Mouse (Mus musculus) embryonic facial prominence, embryonic 13.5 days (tissue): ENCODE data around the gene Gkap1. TPM values are rescaled to one million over a fixed set of nuclear protein-coding genes. Genes with fewer than 3 reads are reported as not detected.
A peak's percentile ranks its signal among the peaks of the same experiment; 100 is the strongest.

Experiments
- ATAC-seq: fragments of 200-750 bp; cut with Nextera tagmentation; 2 replicates; pipeline ENCODE4 v1.8.0; 2017; ENCODE audit warnings: low read depth; ENCODE audit not compliant: insufficient number of reproducible peaks, insufficient read depth, low FRiP score, low TSS enrichment
- H3K27ac ChIP-seq: fragments of 300-500 bp; sonication (generic); 2 replicates; pipeline ENCODE4 v1.5.1; 2015; ENCODE audit warnings: moderate library complexity, mild to moderate bottlenecking, inconsistent platforms
- H3K27me3 ChIP-seq: fragments of 300-500 bp; sonication (generic); 2 replicates; pipeline ENCODE4 v1.6.1; 2015; ENCODE audit warnings: mild to moderate bottlenecking, inconsistent platforms
- H3K36me3 ChIP-seq: fragments of 300-500 bp; sonication (generic); 2 replicates; pipeline ENCODE4 v1.6.1; 2015; ENCODE audit warnings: mild to moderate bottlenecking, inconsistent platforms
- H3K4me1 ChIP-seq: fragments of 300-500 bp; sonication (generic); 2 replicates; pipeline ENCODE4 v1.6.1; 2015; ENCODE audit warnings: inconsistent platforms
- H3K4me2 ChIP-seq: fragments of 300-500 bp; sonication (generic); 2 replicates; pipeline ENCODE4 v1.6.1; 2015; ENCODE audit warnings: moderate library complexity, mild to moderate bottlenecking, inconsistent platforms
- H3K4me3 ChIP-seq: fragments of 300-500 bp; sonication (generic); 2 replicates; pipeline ENCODE4 v1.5.1; 2015; ENCODE audit warnings: mild to moderate bottlenecking, inconsistent platforms
- H3K9ac ChIP-seq: fragments of 300-500 bp; sonication (generic); 2 replicates; pipeline ENCODE4 v1.6.1; 2015; ENCODE audit warnings: mild to moderate bottlenecking, inconsistent platforms
- H3K9me3 ChIP-seq: fragments of 300-500 bp; sonication (generic); 2 replicates; pipeline ENCODE4 v1.6.1; 2016; ENCODE audit warnings: inconsistent platforms
- WGBS: fragments of 180-500 bp; shearing (Covaris S2); methylation state at CpG from one replicate; pipeline ENCODE4 v1.1.7; 2015; ENCODE audit warnings: mixed read lengths; 5-methylcytosine and 5-hydroxymethylcytosine counted together
- polyA plus RNA-seq: library from polyadenylated mRNA; unstranded; fragments of >200 nt; fragmentation: Nextera tagmentation; extraction: Ambion mirVana; gene quantifications from 2 replicates; pipeline ENCODE4 v1.2.1, GENCODE M21; 2015

The Gkap1 gene
- polyA plus RNA-seq, 1 experiment from 2014 or later = 24.2 TPM

GRCm38 (mm10) chr13:58215592-58216341 lies 59.7 kb downstream of the Gkap1 start, which contains the start of gene Ubqln1:
Gene Ubqln1, minus strand, starts transcription at chr13:58215653.
- Histone ChIP-seq H3K9ac (peak within 1 kb of the TSS; percentile 99), H3K36me3 (no peaks in the 10 kb centered on the region), H3K4me1 (peaks cover 29% of the 10 kb centered on the region), H3K27me3 (no peaks in the 10 kb centered on the region), H3K4me2 (peak within 1 kb of the TSS; percentile 87), H3K27ac (peak within 1 kb of the TSS; percentile 85), H3K4me3 (peak within 1 kb of the TSS; percentile 99), H3K9me3 (no peaks in the 10 kb centered on the region)
- ATAC-seq = peak; percentile 88
- 1% methylated on average over 60 of the region's 62 CpGs for WGBS

- WGBS = under 1% methylated on average over 48 of the region's 48 CpGs
These were observed 60.3 kb downstream of the Gkap1 start for GRCm38 (mm10) chr13:58215253-58215591.

GRCm38 (mm10) chr13:58214346-58215252 lies 60.9 kb downstream of the Gkap1 start:
- H3K4me3 ChIP-seq = peak overlapping the region; percentile 99
- H3K9me3 ChIP-seq = no peaks in the 10 kb centered on the region
- H3K4me1 ChIP-seq = peaks cover 34% of the 10 kb centered on the region
- H3K27ac ChIP-seq = peak overlapping the region; percentile 85
- no peaks in the 10 kb centered on the region for H3K27me3 ChIP-seq
- no peaks in the 10 kb centered on the region for H3K36me3 ChIP-seq
- peak overlapping the region; percentile 87 for H3K4me2 ChIP-seq
- peak overlapping the region; percentile 99 for H3K9ac ChIP-seq
- WGBS = 2% methylated on average over 48 of the region's 49 CpGs
- peak; percentile 33 for ATAC-seq

More at GRCm38 (mm10) chr13:58215253-58215591, 60.3 kb downstream of the Gkap1 start:
- Histone ChIP-seq H3K27ac (peak overlapping the region; percentile 85), H3K9me3 (no peaks in the 10 kb centered on the region), H3K9ac (peak overlapping the region; percentile 99), H3K4me2 (peak overlapping the region; percentile 87), H3K27me3 (no peaks in the 10 kb centered on the region), H3K4me3 (peak overlapping the region; percentile 99), H3K36me3 (no peaks in the 10 kb centered on the region), H3K4me1 (peaks cover 34% of the 10 kb centered on the region)
- peak; percentile 67 for ATAC-seq

- H3K4me2 ChIP-seq = peak overlapping the region; percentile 87
- H3K4me1 ChIP-seq = peaks cover 34% of the 10 kb centered on the region
- no peak for ATAC-seq
- no peaks in the 10 kb centered on the region for H3K9me3 ChIP-seq
- 65% methylated on average over 8 of the region's 8 CpGs for WGBS
- H3K27me3 ChIP-seq = no peaks in the 10 kb centered on the region
- peak overlapping the region; percentile 99 for H3K4me3 ChIP-seq
- H3K36me3 ChIP-seq = no peaks in the 10 kb centered on the region
- H3K27ac ChIP-seq = no peak overlapping the region
- peak overlapping the region; percentile 99 for H3K9ac ChIP-seq
These were observed 61.7 kb downstream of the Gkap1 start for GRCm38 (mm10) chr13:58213801-58214200.

GRCm38 (mm10) chr13:58212530-58212929 lies 63.0 kb downstream of the Gkap1 start:
- ATAC-seq = no peak
- 89% methylated on average over 2 of the region's 2 CpGs for WGBS
- Histone ChIP-seq H3K36me3 (no peaks in the 10 kb centered on the region), H3K4me1 (peaks cover 34% of the 10 kb centered on the region), H3K4me3 (no peak overlapping the region), H3K9ac (no peak overlapping the region), H3K4me2 (no peak overlapping the region), H3K27me3 (no peaks in the 10 kb centered on the region), H3K27ac (no peak overlapping the region), H3K9me3 (no peaks in the 10 kb centered on the region)

GRCm38 (mm10) chr13:58210441-58210840 lies 65.1 kb downstream of the Gkap1 start:
- H3K4me3 ChIP-seq = no peak overlapping the region
- no peaks in the 10 kb centered on the region for H3K9me3 ChIP-seq
- 51% methylated on average over 5 of the region's 5 CpGs for WGBS
- no peak overlapping the region for H3K4me2 ChIP-seq
- peaks cover 28% of the 10 kb centered on the region for H3K4me1 ChIP-seq
- no peak overlapping the region for H3K27ac ChIP-seq
- H3K27me3 ChIP-seq = no peaks in the 10 kb centered on the region
- H3K36me3 ChIP-seq = no peaks in the 10 kb centered on the region
- H3K9ac ChIP-seq = no peak overlapping the region
- no peak for ATAC-seq

GRCm38 (mm10) chr13:58206084-58206483 lies 69.4 kb downstream of the Gkap1 start:
- no peak for ATAC-seq
- no peak overlapping the region for H3K9ac ChIP-seq
- H3K36me3 ChIP-seq = no peaks in the 10 kb centered on the region
- no peaks in the 10 kb centered on the region for H3K9me3 ChIP-seq
- H3K4me1 ChIP-seq = peaks cover 15% of the 10 kb centered on the region; the same call in 1 of the 2 replicates
- no peak overlapping the region for H3K27ac ChIP-seq
- no peak overlapping the region for H3K4me3 ChIP-seq
- no peak overlapping the region for H3K4me2 ChIP-seq
- no peaks in the 10 kb centered on the region for H3K27me3 ChIP-seq
- WGBS = 82% methylated on average over 4 of the region's 4 CpGs

- no peaks in the 10 kb centered on the region for H3K36me3 ChIP-seq
- WGBS = 69% methylated on average over 4 of the region's 4 CpGs
- no peak for ATAC-seq
- H3K9me3 ChIP-seq = no peaks in the 10 kb centered on the region
- H3K4me1 ChIP-seq = 0 out of 2 replicates have a peak, but pooled peaks cover 8% of the 10 kb centered on the region
- no peak overlapping the region for H3K9ac ChIP-seq
- H3K27ac ChIP-seq = no peak overlapping the region
- H3K27me3 ChIP-seq = no peaks in the 10 kb centered on the region
- no peak overlapping the region for H3K4me2 ChIP-seq
- no peak overlapping the region for H3K4me3 ChIP-seq
These were observed 70.5 kb downstream of the Gkap1 start for GRCm38 (mm10) chr13:58204986-58205385.

GRCm38 (mm10) chr13:58204202-58204601 lies 71.3 kb downstream of the Gkap1 start:
- Histone ChIP-seq H3K4me2 (no peak overlapping the region), H3K9me3 (no peaks in the 10 kb centered on the region), H3K9ac (no peak overlapping the region), H3K27ac (no peak overlapping the region), H3K27me3 (no peaks in the 10 kb centered on the region), H3K4me3 (no peak overlapping the region), H3K36me3 (no peaks in the 10 kb centered on the region), H3K4me1 (peaks cover 9% of the 10 kb centered on the region)
- ATAC-seq = no peak
- 96% methylated on average over 3 of the region's 3 CpGs for WGBS

GRCm38 (mm10) chr13:58202903-58203302 lies 72.6 kb downstream of the Gkap1 start:
- Histone ChIP-seq H3K4me2 (no peak overlapping the region), H3K9ac (no peak overlapping the region), H3K4me3 (no peak overlapping the region), H3K9me3 (no peaks in the 10 kb centered on the region), H3K4me1 (peaks cover 12% of the 10 kb centered on the region), H3K27me3 (no peaks in the 10 kb centered on the region), H3K36me3 (peaks cover 3% of the 10 kb centered on the region; the same call in 1 of the 2 replicates), H3K27ac (no peak overlapping the region)
- 97% methylated on average over 1 of the region's 1 CpGs for WGBS
- ATAC-seq = no peak

- Histone ChIP-seq H3K4me1 (peaks cover 12% of the 10 kb centered on the region), H3K4me3 (no peak overlapping the region), H3K9ac (no peak overlapping the region), H3K36me3 (peaks cover 11% of the 10 kb centered on the region), H3K27me3 (no peaks in the 10 kb centered on the region), H3K9me3 (no peaks in the 10 kb centered on the region), H3K4me2 (no peak overlapping the region), H3K27ac (no peak overlapping the region)
- ATAC-seq = no peak
- 94% methylated on average over 3 of the region's 3 CpGs for WGBS
These were observed 73.6 kb downstream of the Gkap1 start for GRCm38 (mm10) chr13:58201908-58202307.
